Mouse (Mus musculus): ENCODE results near the gene Nap1l4. TPM values are rescaled to one million over a fixed set of nuclear protein-coding genes. Genes with fewer than 3 reads are reported as not detected.
"Not testable (repeated sequence)": the region's sequence is repeated elsewhere in the genome, so short reads cannot be mapped to it uniquely, and the experiment has no call there.

Nap1l4 gene
- 100 to 1,000 TPM; 258 to 310 (median 262) TPM for polyA plus RNA-seq (2017; shearing (Covaris generic))

GRCm38 (mm10) chr7:143548976-143549457 is at the start of gene Nap1l4:
TSS of gene Nap1l4 (minus strand) at chr7:143549106.
- ATAC-seq: peak; percentile 91

DNA sequence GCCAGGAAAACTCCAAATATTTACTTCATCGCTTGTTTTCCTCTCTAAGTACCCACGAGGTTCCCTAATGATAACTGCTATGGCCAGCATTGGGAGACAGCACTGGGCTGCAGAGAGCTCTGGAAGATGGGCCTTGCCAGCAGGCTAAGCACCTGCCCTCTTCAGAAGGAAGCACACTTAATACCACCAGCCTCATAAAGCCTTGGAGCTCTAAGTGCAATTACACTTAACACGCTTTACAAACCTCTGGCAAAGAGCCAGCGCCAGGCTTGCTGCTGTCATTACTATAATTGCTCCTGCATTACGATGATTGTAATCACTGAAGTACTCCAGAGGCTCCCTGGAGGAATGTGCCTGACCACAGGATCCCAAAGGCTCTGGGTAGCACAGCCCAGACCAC is 46.0 kb upstream of the Nap1l4 start:
- no peak for ATAC-seq

GRCm38 (mm10) chr7:143592255-143592654 is 43.3 kb upstream of the Nap1l4 start:
- ATAC-seq: no peak

DNA sequence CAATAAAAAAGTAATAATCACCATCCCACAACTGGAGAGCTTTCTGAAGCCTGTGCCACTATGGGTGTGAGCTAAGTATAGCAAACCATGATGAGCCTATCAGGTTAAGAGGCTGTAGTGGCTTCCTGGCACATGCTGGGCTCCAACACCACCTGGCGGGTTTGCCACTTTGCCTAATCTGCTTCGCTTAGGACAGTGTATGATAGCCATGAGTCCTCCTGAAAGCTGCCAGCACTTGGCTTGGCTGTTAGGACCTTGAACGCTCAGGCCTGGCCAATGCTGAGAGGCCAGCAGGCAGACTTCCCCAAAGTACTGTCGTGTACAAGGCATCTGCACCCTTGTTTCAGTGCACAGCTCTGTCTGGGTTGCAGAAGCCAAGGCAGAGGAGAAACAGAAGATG is 39.1 kb upstream of the Nap1l4 start:
- no peak for ATAC-seq

GRCm38 (mm10) chr7:143587586-143587985 is 38.7 kb upstream of the Nap1l4 start:
- no peak for ATAC-seq

GRCm38 (mm10) chr7:143583956-143584355 is 35.0 kb upstream of the Nap1l4 start:
- peak; percentile 86 for ATAC-seq

DNA sequence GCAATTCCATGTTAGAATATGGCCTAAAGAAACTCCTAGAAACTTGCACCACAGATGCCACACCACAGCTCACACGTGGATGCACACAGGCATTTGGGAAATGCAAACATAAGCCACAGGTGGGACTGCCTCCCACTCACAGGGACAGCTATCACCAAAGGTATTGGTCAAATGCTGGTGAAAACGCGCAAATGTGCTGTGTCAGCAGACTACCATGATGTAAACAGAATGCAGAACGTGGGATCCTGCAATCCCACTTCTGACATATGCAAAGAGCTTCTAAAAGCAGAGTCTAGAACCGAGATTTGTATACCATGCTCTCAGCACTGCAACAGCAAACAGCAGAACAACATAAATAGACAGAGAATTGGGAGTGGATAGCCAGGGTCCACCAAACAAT is 34.1 kb upstream of the Nap1l4 start:
- no peak for ATAC-seq

- ATAC-seq: no peak
These were observed 26.8 kb upstream of the Nap1l4 start for GRCm38 (mm10) chr7:143575751-143576150.

- ATAC-seq: no peak
These were observed 16.7 kb upstream of the Nap1l4 start for GRCm38 (mm10) chr7:143565648-143566039.

DNA sequence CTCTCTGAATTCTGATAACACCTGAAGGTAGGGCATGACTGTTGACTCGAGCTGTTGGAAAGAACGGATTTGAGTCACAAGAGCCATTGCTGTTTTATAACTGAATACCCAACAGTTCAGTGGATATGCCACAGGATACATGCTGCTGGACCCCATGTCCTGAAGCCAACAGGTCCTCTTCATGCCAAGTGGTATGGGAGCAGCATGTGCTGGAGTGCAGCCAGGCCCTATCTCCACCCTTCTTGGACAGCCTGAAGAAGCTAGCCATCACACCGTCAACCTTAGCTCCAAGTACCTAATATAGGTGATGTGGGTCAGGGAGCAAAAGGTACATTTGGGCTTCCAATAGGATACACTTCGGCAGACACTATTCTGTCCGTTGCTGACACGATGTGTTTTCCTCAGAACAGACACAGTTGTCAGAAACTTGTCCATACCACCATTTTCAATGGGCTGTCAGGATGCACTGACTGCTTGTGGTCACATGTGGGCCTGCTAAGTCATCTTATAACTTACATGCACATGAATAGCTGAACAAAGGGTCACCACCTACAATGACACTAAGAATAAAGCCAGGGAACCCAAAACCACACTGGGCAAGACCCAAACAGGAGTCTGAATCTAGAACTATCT is 16.2 kb upstream of the Nap1l4 start:
- no peak for ATAC-seq

- ATAC-seq: no peak
These were observed 14.9 kb upstream of the Nap1l4 start for GRCm38 (mm10) chr7:143563787-143564186.

GRCm38 (mm10) chr7:143557616-143558015 is 8.7 kb upstream of the Nap1l4 start:
- no peak for ATAC-seq

DNA sequence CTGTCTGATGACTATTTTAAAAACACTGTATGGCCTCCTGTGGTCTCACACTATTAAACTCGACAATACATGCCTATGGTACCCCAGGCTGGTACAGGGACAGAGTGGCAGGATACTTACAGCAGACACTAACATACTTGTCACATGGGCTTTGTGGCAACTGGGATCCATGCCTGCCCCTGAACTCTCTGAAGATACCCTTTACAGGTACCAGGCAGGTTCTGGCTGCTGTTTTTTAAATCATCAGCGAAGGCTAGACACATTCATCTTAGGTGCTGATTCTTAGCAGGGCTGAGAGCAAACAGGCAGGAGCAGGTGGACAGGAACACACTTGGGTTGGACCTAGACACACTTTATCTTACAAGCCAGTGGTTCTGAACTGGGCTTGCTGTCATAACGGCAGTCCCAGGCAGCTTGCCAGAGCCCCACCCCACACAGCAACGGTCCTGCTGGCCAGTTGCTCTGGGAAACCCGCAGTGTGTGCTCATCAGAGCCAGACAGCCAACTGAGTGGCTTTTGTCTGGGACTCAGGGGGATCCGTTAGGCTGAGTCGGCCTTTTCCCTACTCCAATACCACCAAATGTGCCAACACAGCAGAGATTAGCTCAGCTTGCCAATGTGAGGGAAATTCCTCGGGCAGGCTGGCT is 8.2 kb upstream of the Nap1l4 start:
- no peak for ATAC-seq

DNA sequence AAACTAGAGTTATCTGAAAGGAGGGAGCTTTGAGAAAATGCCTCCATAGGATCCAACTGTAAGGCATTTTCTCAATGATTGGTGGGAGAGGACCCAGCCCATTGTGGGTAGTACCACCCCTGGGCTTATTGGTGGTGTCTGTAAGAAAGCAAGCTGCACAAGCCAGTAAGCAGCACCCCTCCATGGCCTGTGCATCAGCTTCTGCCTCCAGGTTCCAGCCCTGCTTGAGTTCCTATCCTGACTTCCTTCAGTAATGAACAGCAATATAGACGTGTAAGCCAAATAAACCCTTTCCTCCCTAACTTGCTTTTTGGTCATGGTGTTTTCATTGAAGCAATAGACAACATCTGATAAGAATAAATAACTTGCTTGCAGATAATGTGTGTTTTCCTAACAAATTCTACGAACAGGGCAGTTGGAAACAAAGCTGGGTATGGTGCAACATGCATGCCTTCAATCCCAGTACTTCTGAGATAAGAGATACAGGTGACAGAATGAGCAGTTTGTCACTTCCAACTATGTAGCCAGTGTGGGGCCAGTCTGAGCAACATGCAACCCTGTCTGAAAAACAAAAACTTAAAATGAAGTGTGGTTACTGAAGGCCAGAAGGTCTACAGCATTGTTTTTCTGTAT is 798 bp upstream of the Nap1l4 start:
- no peak for ATAC-seq

GRCm38 (mm10) chr7:143548231-143548961 is 510 bp downstream of the Nap1l4 start:
- ATAC-seq: peak; percentile 54

DNA sequence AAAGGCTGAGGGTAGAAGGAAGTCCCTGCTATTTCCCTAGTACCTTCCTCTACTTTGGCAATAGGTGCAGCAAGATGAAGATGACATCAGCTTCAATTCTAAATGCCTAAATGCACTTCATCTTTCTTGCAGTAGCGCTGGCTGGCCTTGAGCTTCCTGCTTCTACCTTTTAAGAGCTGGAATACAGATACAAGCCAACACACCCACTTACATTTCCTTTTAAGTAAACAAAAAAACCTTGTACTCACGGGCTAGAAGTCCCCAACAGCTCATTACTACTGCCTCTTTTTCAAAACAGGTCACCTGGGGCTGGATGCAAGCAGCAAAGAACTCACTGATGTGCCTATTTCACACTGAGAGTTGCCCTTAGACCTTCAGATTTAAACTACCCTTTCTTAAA is 2.4 kb downstream of the Nap1l4 start:
- ATAC-seq: no peak

DNA sequence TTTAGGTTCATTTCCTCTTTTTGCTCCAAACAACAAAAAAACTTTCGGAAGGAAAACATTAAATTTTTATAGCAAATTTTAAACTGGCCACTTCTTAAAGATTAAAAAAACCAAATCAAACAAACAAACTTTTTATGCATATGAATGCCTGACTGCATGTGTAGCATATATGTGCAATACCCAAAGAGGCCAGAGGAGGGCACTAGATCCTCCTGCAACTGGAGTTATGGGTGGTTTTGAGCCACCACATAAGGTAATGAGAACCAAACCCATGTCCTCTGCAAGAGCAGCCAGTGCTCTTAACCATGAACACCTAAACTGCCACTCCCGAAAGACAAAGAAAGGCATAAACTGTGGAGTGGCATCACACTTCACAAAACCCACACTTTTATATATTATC is 4.5 kb downstream of the Nap1l4 start:
- ATAC-seq: no peak

DNA sequence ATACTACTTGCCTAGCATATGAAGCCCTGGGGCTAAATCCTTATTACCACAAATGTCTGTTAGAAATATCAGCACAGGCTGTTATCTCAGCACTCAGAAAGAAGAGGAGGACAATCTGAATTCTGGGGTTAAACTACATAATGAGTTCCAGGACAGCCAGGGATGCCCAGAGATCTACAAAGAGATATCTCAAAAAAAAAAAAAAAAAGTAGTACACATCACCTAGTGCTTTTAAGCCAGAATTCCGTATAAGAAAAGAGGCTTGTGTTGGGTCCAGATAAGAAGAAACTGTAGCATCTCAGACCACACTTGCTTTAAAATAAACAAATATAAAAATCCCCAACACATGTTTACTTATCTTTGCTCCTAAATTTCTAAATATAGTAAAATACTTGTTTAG is 10.2 kb downstream of the Nap1l4 start:
- no peak for ATAC-seq

DNA sequence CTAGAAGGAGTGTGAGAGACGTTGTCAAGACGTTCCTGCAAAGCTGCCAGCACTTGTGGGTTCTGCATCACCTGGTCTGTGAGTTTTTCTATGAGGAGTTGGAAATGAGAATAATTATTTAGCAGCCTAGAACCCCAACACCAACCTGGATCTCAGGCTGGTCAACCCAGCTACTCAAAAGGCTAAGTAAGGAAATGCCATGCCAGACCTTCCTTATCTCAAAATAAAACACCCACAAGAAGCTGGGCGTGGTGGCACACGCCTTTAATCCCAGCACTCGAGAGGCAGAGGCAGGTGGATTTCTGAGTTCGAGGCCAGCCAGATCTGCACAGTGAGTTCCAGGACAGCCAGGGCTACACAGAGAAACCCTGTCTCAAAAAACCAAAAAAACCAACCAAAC is 10.7 kb downstream of the Nap1l4 start:
- ATAC-seq: not testable (repeated sequence)

GRCm38 (mm10) chr7:143536251-143536650 is 12.7 kb downstream of the Nap1l4 start:
- no peak for ATAC-seq

DNA sequence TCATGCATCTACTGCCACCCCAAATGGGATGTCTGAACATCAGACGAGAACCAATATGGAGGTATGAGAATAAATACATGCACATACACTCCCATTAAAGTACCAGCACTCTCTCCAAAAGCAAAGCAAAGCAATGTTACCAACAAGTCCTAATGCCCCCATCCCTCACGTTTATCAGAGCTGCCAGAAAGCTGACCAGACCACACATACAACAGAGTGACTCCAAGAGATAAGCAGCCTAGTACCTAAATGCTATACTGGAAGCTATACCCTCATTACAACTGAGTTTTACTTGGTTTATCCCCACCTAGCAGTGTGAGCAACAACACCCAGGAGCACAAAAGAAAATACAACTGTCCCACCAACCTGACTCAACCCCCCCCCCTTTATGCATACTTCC is 15.6 kb downstream of the Nap1l4 start:
- no peak for ATAC-seq

DNA sequence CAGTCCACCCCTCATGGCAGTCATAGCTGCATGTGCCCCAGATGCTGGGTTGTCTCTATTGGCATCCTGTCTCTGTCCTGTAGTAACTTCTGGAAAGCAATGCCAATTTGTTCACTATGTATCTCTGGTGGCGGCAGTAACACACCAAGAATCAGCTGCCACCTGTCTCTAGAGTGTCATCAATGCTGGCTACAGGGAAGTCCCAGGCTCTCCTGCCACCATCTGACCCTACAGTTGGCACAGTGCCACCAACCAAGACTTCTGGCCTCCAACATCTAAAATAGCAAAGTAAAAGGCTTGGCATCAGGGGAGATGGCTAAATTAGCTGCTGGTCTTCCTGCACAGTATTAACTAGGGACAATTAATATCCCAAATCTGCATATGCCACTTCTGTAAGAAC is 16.5 kb downstream of the Nap1l4 start:
- ATAC-seq: no peak

- no peak for ATAC-seq
These were observed 29.6 kb downstream of the Nap1l4 start for GRCm38 (mm10) chr7:143519333-143519732.

Data from inflammation-experienced regulatory T-cells, adult 6 months (primary cell).